Mouse (Mus musculus) left cerebral cortex, adult 18-20 months (tissue): Measurements from ENCODE around the gene Naa25. TPM values are rescaled to one million over a fixed set of nuclear protein-coding genes. Genes with fewer than 3 reads are reported as not detected.

ENCODE experiments used
- DNase-seq, 2 experiments: peaks; one replicate each; pipeline ENCODE4 v3.0.0; 2021 to 2022; ENCODE audit warnings: low spot score in 2 of 2, mixed read lengths in 1 of 2
- long read RNA-seq, 2 experiments: library from polyadenylated mRNA; stranded (forward); transcript quantifications; one replicate each; pipeline ENCODE4 v2.0.0; 2021
- total RNA-seq, 2 experiments: library from RNA; stranded (reverse); gene quantifications; 2 replicates each; pipeline ENCODE4 v1.2.3; 2021

The Naa25 gene
- 10 to 100 TPM; 43.2 to 43.4 TPM for total RNA-seq
- long read RNA-seq, experiment 1, full-length matches to known transcripts: 18 of 38 reads
- long read RNA-seq, experiment 1, partial matches to known transcripts: 5 of 38 reads
- long read RNA-seq, experiment 1, other reads (novel, unspliced or antisense): 15 of 38 reads
- long read RNA-seq, experiment 2, full-length matches to known transcripts: 5 of 11 reads
- long read RNA-seq, experiment 2, partial matches to known transcripts: 2 of 11 reads
- long read RNA-seq, experiment 2, other reads (novel, unspliced or antisense): 4 of 11 reads

- peak; percentile 93 to 94 for DNase-seq
Measured at GRCm38 (mm10) chr5:121397187-121398145, at the start of gene Naa25. Gene Naa25 (plus strand): TSS chr5:121397936.

DNA sequence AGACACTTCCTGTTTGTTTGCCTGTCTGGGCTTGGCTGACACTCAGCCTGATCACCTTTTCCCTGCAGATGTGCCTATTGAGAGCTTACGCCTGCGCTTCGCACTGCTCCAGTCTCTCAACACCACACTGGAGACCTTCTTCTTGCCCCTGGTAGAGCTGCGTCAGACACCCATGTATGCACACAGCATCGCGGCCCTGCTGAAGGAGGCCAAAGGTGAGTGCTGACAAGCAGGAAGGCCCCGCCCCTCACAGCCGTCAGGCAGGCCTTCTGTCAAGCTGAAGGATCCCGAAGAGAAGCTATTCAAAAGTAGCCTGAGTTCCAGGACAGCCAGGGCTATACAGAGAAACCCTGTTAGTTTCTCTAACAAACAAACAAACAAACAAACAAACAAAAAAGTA lies 38.5 kb upstream of the Naa25 start:
- no peak for DNase-seq

DNA sequence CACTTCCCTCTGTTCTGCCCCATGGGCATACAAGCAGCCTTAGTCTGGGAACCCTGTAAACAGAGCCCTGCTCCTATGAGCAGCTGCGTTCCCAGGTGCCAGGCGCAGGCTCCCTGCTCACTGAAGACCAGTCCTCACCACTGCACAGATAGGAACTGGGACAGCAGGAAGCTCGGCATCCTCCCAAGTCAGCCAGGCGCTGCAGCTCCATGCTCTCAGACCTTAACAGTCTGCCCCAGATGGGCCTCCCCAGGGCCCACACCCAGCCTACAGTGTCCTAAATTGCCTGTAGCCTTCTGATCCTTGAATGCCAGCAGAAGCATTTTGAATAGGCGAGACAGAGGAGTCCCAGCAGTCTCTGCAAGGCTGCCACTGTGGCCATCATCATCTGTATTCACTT lies 36.0 kb upstream of the Naa25 start:
- no peak for DNase-seq

GRCm38 (mm10) chr5:121363441-121363840 lies 34.3 kb upstream of the Naa25 start:
- no peak for DNase-seq

GRCm38 (mm10) chr5:121366449-121367225 lies 31.1 kb upstream of the Naa25 start:
- no peak for DNase-seq

DNA sequence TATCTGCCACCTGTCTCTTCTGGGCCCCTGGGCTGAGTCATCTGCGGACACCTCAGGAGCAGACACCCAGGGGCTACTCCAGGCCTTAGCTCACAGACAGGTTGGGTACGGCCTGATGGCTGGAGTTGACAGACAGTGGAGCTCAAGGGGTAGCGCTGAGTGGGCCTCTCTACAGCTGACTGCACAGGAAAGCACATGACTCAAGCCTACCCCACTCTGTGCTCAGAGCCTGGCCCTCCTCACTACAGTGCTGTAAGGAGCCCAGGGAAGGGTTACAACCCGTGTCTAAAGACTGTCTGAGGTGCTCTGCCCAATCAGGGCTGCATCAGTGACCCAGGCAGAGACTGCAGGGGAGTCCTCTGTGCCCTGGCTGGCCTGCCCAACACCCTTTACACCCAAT lies 30.5 kb upstream of the Naa25 start:
- no peak for DNase-seq

GRCm38 (mm10) chr5:121371712-121372111 lies 26.0 kb upstream of the Naa25 start:
- no peak for DNase-seq

DNA sequence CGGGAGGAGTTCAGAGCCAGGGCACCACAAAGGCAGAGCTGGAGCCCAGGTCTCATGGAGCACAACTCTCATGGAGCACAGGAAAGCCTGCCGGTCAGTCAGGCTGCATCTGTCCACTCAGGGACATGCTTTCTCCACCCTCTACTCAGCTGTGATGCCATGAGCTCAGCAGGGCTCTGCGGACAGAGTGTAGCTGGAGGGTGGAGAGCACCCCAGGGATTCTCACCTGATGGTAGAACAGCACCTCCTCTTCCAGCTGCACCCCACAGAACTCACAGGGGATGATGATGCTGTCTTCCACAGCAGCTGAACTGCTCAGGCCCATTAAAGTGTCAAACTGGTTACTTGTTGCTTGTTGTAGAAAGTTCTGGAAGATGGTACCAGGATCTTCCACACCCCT lies 22.9 kb upstream of the Naa25 start:
- DNase-seq: no peak

GRCm38 (mm10) chr5:121376972-121377371 lies 20.8 kb upstream of the Naa25 start:
- DNase-seq: peak; percentile 44 to 51

- DNase-seq: peak; percentile 33 to 49
Measured at GRCm38 (mm10) chr5:121378678-121379256, 19.0 kb upstream of the Naa25 start.

DNA sequence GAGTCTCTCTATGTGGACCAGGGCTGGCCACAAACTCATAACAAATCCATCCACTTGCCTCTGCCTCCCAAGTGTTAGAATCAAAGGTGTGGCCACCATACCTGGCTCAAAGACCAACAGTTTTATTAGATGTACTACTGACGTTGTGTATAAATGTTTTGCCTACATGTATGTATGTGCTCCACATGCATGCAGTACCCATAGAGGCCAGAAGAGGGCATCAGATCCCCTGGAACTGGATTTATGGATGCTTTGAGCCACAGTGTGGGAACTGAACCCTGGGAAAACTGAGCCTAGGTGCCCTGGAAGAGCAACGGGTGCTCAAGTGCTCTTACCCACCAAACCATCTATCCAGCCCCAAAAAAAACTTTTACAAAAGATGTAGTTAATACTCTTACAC lies 17.0 kb upstream of the Naa25 start:
- DNase-seq: no peak

DNA sequence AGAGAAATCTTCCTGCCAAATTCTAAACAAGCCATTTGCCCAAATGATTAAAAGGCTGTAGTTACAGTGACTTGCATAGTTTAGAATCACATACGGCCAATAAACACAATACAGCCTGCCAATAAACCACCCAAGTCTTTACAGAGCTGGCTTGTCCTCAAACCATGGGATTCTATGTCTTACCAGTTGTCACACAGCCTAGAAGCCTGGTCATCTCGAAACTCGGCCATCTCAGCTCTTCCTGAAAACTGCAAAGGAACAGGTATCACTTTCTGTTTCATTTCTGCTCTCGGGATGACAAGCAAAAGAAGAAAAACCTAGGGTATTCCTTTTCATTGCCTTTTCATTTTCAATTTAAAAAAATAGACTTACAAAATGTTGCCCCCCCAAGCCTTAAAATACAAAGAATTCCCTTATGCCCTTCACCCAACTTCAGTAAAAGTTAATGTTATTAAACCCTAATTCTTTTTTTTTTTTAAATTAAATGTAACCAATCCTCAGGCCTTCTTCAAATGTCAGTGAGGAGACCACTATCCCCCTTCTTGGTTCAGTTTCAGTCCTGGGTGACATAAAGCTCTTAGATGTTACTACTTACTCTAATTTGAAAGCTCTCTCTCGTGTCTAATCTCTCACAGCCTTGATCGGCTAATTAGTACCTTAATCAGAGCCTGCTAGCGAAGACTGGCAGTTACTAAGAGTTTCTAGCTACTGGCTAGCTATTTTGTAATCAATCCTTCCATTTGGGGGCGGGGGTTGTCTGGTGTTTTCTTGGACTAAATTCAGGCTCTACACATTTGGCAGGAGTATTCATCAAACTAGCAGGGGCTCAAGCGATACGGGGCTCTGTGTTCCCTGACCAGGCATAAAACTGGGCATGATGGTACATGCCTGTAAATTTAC lies 13.6 kb upstream of the Naa25 start:
- no peak for DNase-seq

- DNase-seq: peak; percentile 43 to 59
Measured at GRCm38 (mm10) chr5:121384757-121385460, 12.8 kb upstream of the Naa25 start.

DNA sequence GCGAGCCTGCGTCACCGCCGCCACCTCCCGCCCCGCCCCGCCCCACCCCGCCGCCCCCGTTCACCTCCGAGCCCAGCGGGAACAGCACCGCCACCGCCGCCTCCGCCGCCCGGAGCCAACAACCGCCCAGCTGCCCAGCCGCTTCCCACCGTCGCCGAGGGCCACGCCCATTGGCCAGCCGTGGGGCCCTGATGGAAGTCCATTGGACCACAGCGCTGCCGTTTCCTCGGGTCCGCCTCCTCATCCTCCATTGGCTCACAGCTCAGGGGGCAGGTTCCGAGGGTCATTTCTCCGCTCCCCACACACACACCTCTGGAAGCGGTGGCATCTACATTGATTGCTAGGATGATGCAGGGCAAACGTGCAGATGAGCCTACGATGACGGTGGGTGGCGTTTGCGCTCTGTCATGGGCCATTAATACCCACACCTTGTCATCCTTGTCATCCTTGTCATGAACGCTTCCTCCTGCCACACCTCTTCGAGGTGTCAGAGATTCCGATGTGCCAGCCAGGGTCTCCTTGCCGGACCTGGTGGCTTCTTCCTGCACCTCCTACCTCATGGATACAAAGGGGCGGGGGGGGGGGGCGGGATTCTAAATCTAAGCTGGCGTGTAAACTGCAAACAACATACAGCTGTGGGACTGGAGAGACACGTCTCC lies 12.1 kb upstream of the Naa25 start, which contains the start of gene Trafd1:
TSS of gene Trafd1 (minus strand) at position 172 of the 659 bp plus-strand sequence.
- DNase-seq: peak; percentile 91 to 95

GRCm38 (mm10) chr5:121386120-121386909 lies 11.4 kb upstream of the Naa25 start:
- DNase-seq: peak; percentile 24 to 50

GRCm38 (mm10) chr5:121387126-121387525 lies 10.6 kb upstream of the Naa25 start:
- DNase-seq: no peak

DNA sequence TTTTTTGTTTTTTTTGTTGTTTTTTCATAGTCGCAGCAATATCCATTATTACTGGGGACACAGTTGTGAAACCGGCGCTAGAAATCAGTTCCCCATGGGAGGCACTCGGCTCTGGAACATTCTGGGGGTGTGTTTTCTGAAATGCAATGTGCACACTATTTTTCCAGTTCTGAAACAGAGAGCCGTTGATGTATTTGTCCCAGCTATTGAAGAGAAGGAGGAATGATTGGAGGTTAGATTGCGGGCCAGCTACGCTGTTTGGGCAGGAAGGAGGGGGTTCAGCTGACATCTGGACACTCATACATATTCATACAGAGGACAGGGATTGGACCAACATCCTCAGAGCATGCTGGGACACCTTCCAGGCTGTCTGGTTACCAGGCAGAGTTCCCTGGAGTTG lies 8.6 kb upstream of the Naa25 start:
- no peak for DNase-seq

DNA sequence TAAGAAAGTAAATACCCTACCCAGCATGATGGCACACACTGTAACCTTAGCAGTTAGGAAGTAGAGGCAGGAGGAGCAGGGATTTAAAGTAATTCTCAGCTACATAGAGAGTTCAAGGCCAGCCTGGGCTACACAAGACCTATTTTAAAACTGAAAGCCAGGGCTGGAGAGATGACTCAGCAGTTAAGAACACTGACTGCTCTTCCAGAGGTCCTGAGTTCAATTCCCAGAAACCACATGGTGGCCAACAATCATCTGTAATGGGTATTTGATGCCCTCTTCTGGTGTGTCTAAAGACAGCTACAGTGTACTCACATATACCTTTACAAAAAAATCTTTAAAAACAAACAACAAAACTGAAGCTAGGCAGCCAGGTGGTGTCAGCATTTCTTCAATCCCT lies 8.0 kb upstream of the Naa25 start:
- no peak for DNase-seq
